Mouse (Mus musculus): Measurements from ENCODE around the gene Hs3st3b1. TPM values are rescaled to one million over a fixed set of nuclear protein-coding genes. Genes with fewer than 3 reads are reported as not detected.

Gene Hs3st3b1
- polyA plus RNA-seq (2014; fragmentation: Nextera tagmentation; extraction: Ambion mirVana): 0.84 and 1.1 TPM in 2 replicates

- H3K27ac ChIP-seq (ENCODE audit: low read depth): no peak within 1 kb of the TSS
- peak within 1 kb of the TSS; percentile 51 for H3K4me3 ChIP-seq (ENCODE audit: low read depth, low read length)
- H3K9ac ChIP-seq: peak within 1 kb of the TSS; percentile 24
- TF ChIP-seq CTCF (IDR thresholded peaks at IDR 0.05; ENCODE audit: low read depth): no peak
- WGBS: under 1% methylated on average over 43 of the region's 43 CpGs
- DNase-seq: peak; percentile 96
- H3K27me3 ChIP-seq (ENCODE audit: insufficient read depth, low read length): peaks cover 94% of the 10 kb centered on the region
- peak within 1 kb of the TSS; percentile 89 for H3K4me2 ChIP-seq
- H3K36me3 ChIP-seq (ENCODE audit: insufficient read depth): no peaks in the 10 kb centered on the region
- H3K4me1 ChIP-seq (ENCODE audit: insufficient read depth): peaks cover 11% of the 10 kb centered on the region; the same call in 1 of the 2 replicates
- ATAC-seq (ENCODE audit: insufficient read depth): peak; percentile 96
- no peaks in the 10 kb centered on the region for H3K9me3 ChIP-seq (ENCODE audit: low read depth, low read length)
Measured at GRCm38 (mm10) chr11:63922091-63922621, at the start of gene Hs3st3b1. Gene Hs3st3b1, minus strand, starts transcription at chr11:63922290.

GRCm38 (mm10) chr11:63971462-63971861 lies 49.4 kb upstream of the Hs3st3b1 start:
- no peak overlapping the region for H3K27ac ChIP-seq (ENCODE audit: low read depth)
- no peak overlapping the region for H3K9ac ChIP-seq
- no peak overlapping the region for H3K4me3 ChIP-seq (ENCODE audit: low read depth, low read length)
- no peaks in the 10 kb centered on the region for H3K36me3 ChIP-seq (ENCODE audit: insufficient read depth)
- H3K27me3 ChIP-seq (ENCODE audit: insufficient read depth, low read length): no peaks in the 10 kb centered on the region
- ATAC-seq (ENCODE audit: insufficient read depth): no peak
- WGBS: 85% methylated on average over 9 of the region's 9 CpGs
- DNase-seq: no peak
- no peaks in the 10 kb centered on the region for H3K9me3 ChIP-seq (ENCODE audit: low read depth, low read length)
- H3K4me1 ChIP-seq (ENCODE audit: insufficient read depth): 0 out of 2 replicates have a peak, but pooled peaks cover 3% of the 10 kb centered on the region
- H3K4me2 ChIP-seq: no peak overlapping the region
- TF ChIP-seq CTCF (IDR thresholded peaks at IDR 0.05; ENCODE audit: low read depth): no peak

DNA sequence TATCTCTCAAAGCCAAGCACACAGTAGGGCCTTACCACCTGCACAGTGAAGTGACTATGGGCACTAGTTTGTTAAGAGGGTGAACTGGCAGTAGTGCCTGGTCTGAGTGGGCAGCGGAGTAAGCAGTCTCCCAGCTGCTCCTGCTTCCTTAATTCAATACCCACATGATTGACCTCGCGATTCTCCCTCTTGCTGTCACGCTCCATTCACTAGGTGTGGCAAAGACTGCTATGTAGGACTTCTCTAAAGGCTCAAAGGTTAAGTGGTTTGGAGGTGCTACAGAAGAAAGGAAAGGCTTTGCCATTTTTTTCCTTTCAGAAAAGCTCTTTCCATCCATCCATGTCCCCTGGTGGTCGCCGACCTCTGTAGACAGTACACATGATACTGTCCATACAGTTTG lies 48.7 kb upstream of the Hs3st3b1 start:
- Histone ChIP-seq H3K27ac (ENCODE audit: low read depth) (no peak overlapping the region), H3K27me3 (ENCODE audit: insufficient read depth, low read length) (no peaks in the 10 kb centered on the region), H3K4me1 (ENCODE audit: insufficient read depth) (0 out of 2 replicates have a peak, but pooled peaks cover 3% of the 10 kb centered on the region), H3K4me2 (no peak overlapping the region), H3K4me3 (ENCODE audit: low read depth, low read length) (no peak overlapping the region), H3K9me3 (ENCODE audit: low read depth, low read length) (no peaks in the 10 kb centered on the region), H3K9ac (no peak overlapping the region), H3K36me3 (ENCODE audit: insufficient read depth) (no peaks in the 10 kb centered on the region)
- WGBS: 88% methylated on average over 6 of the region's 6 CpGs
- no peak for TF ChIP-seq CTCF (IDR thresholded peaks at IDR 0.05; ENCODE audit: low read depth)
- DNase-seq (no peak), ATAC-seq (ENCODE audit: insufficient read depth) (no peak)

GRCm38 (mm10) chr11:63969205-63969910 lies 47.3 kb upstream of the Hs3st3b1 start:
- no peak overlapping the region for H3K9ac ChIP-seq
- DNase-seq (peak; percentile 41), ATAC-seq (ENCODE audit: insufficient read depth) (no peak)
- H3K4me3 ChIP-seq (ENCODE audit: low read depth, low read length): no peak overlapping the region
- WGBS: 37% methylated on average over 11 of the region's 11 CpGs
- no peak overlapping the region for H3K4me2 ChIP-seq
- no peak for TF ChIP-seq CTCF (IDR thresholded peaks at IDR 0.05; ENCODE audit: low read depth)
- no peaks in the 10 kb centered on the region for H3K36me3 ChIP-seq (ENCODE audit: insufficient read depth)
- H3K4me1 ChIP-seq (ENCODE audit: insufficient read depth): 0 out of 2 replicates have a peak, but pooled peaks cover 3% of the 10 kb centered on the region
- no peaks in the 10 kb centered on the region for H3K27me3 ChIP-seq (ENCODE audit: insufficient read depth, low read length)
- no peaks in the 10 kb centered on the region for H3K9me3 ChIP-seq (ENCODE audit: low read depth, low read length)
- H3K27ac ChIP-seq (ENCODE audit: low read depth): no peak overlapping the region

DNA sequence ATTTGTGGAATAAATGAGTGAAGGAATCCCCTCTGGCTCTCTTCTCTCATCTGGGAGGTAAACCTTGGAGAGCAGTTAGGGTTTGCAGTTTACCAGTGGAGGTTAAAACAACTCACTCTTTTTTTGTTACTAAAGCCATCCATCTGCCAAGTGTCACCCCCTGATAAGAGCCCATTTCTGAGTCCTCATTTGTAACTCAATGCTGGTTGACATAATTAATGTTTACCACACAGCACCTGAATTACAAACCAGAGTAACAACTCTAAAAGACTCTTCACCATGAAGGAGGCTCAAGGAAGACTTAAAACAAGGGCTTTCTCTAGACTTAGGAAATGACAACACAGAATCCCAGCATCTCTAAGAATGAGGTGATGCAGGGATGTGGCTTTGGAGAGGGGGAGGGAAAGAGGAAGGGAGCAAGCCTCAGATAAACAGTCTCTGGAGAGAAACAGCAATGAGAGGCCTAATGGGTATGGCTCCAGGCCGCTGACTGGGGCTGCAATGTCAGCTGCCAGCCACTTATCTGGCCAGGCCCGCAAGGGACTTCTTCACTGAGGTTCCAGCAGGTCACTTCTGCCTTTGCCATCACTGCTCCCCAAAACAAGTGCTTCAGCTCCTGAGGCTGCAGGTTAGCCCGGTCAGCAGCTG lies 46.4 kb upstream of the Hs3st3b1 start:
- TF ChIP-seq CTCF (IDR thresholded peaks at IDR 0.05; ENCODE audit: low read depth): no peak
- Histone ChIP-seq H3K27me3 (ENCODE audit: insufficient read depth, low read length) (no peaks in the 10 kb centered on the region), H3K36me3 (ENCODE audit: insufficient read depth) (no peaks in the 10 kb centered on the region), H3K27ac (ENCODE audit: low read depth) (no peak overlapping the region), H3K9ac (no peak overlapping the region), H3K4me3 (ENCODE audit: low read depth, low read length) (no peak overlapping the region), H3K9me3 (ENCODE audit: low read depth, low read length) (no peaks in the 10 kb centered on the region), H3K4me1 (ENCODE audit: insufficient read depth) (0 out of 2 replicates have a peak, but pooled peaks cover 3% of the 10 kb centered on the region), H3K4me2 (no peak overlapping the region)
- 36% methylated on average over 3 of the region's 3 CpGs for WGBS
- no peak for ATAC-seq (ENCODE audit: insufficient read depth)
- DNase-seq: no peak

- Histone ChIP-seq H3K4me2 (no peak overlapping the region), H3K27ac (ENCODE audit: low read depth) (no peak overlapping the region), H3K9me3 (ENCODE audit: low read depth, low read length) (no peaks in the 10 kb centered on the region), H3K27me3 (ENCODE audit: insufficient read depth, low read length) (no peaks in the 10 kb centered on the region), H3K4me1 (ENCODE audit: insufficient read depth) (0 out of 2 replicates have a peak, but pooled peaks cover 3% of the 10 kb centered on the region), H3K9ac (no peak overlapping the region), H3K36me3 (ENCODE audit: insufficient read depth) (0 out of 2 replicates have a peak, but pooled peaks cover 4% of the 10 kb centered on the region), H3K4me3 (ENCODE audit: low read depth, low read length) (no peak overlapping the region)
- no peak for TF ChIP-seq CTCF (IDR thresholded peaks at IDR 0.05; ENCODE audit: low read depth)
- ATAC-seq (ENCODE audit: insufficient read depth) (no peak), DNase-seq (no peak)
- WGBS: 68% methylated on average over 9 of the region's 9 CpGs
Measured at GRCm38 (mm10) chr11:63967641-63968387, 45.7 kb upstream of the Hs3st3b1 start.
